Mouse (Mus musculus) liver, postnatal 0 days (tissue): ENCODE results near the gene Kif26a. TPM values are rescaled to one million over a fixed set of nuclear protein-coding genes. Genes with fewer than 3 reads are reported as not detected.
A peak's percentile ranks its signal among the peaks of the same experiment; 100 is the strongest.

ENCODE experiments used
- ATAC-seq: fragments of 200-750 bp; cut with Nextera tagmentation; 2 replicates; pipeline ENCODE4 v1.8.0; 2017; ENCODE audit warnings: mild to moderate bottlenecking, moderate library complexity
- DNase-seq: peaks from one replicate; pipeline ENCODE4 v3.0.0-alpha.2; 2016
- H3K27ac ChIP-seq: fragments of 300-500 bp; sonication (generic); 2 replicates; pipeline ENCODE4 v1.5.1; 2014; ENCODE audit warnings: antibody characterized with exemption, moderate library complexity, mild to moderate bottlenecking, low read depth
- H3K27me3 ChIP-seq: fragments of 300-500 bp; sonication (generic); 2 replicates; pipeline ENCODE4 v1.6.1; 2014; ENCODE audit warnings: low read length, control low read depth, mixed read lengths; ENCODE audit not compliant: insufficient read depth
- H3K36me3 ChIP-seq: fragments of 300-500 bp; sonication (generic); replicated peaks from 2 replicates; pipeline ENCODE4 v1.6.1; 2014; ENCODE audit warnings: mild to moderate bottlenecking, control low read depth, low read length, moderate library complexity, mixed read lengths; ENCODE audit not compliant: insufficient read depth
- H3K4me1 ChIP-seq: fragments of 300-500 bp; sonication (generic); 2 replicates; pipeline ENCODE4 v1.6.1; 2014; ENCODE audit warnings: antibody characterized with exemption, mild to moderate bottlenecking, control low read depth; ENCODE audit not compliant: insufficient read depth
- H3K4me2 ChIP-seq: fragments of 300-500 bp; sonication (generic); 2 replicates; pipeline ENCODE4 v1.6.1; 2014; ENCODE audit warnings: low read depth, mild to moderate bottlenecking, low read length, moderate library complexity, mixed read lengths
- H3K4me3 ChIP-seq: fragments of 300-500 bp; sonication (generic); 2 replicates; pipeline ENCODE4 v1.5.1; 2014; ENCODE audit warnings: low read depth, low read length
- H3K9ac ChIP-seq: fragments of 300-500 bp; sonication (generic); replicated peaks from 2 replicates; pipeline ENCODE4 v1.6.1; 2014; ENCODE audit warnings: mild to moderate bottlenecking, moderate library complexity
- H3K9me3 ChIP-seq: fragments of 300-500 bp; sonication (generic); 2 replicates; pipeline ENCODE4 v1.6.1; 2016; ENCODE audit warnings: mild to moderate bottlenecking, control low read depth, low read length, mixed read lengths
- CTCF ChIP-seq: sonication (generic); IDR thresholded peaks from 2 replicates; pipeline ENCODE4 v1.5.1; 2016; ENCODE audit warnings: antibody characterized with exemption, low read depth
- EP300 ChIP-seq: IDR thresholded peaks from 2 replicates; pipeline ENCODE4 v1.6.1; 2016; ENCODE audit warnings: antibody characterized with exemption, low read depth, mild to moderate bottlenecking
- WGBS: fragments of 180-500 bp; shearing (Covaris S2); extraction: QIAGEN DNeasy Blood & Tissue Kit; methylation state at CpG from one replicate; pipeline ENCODE4 v1.1.7; 2014; ENCODE audit not compliant: insufficient replicate concordance; 5-methylcytosine and 5-hydroxymethylcytosine counted together
- polyA plus RNA-seq: library from polyadenylated mRNA; unstranded; fragments of >200 nt; fragmentation: Nextera tagmentation; extraction: Ambion mirVana; gene quantifications from 2 replicates; pipeline ENCODE4 v1.2.1, GENCODE M21; 2015

Gene Kif26a
- polyA plus RNA-seq, 1 experiment from 2014 or later = 0.14 TPM

GRCm38 (mm10) chr12:112155218-112156051 lies 9.4 kb downstream of the Kif26a start:
- Histone ChIP-seq H3K27me3 (no peaks in the 10 kb centered on the region), H3K9ac (no peak overlapping the region), H3K9me3 (no peaks in the 10 kb centered on the region), H3K4me2 (no peak overlapping the region), H3K4me3 (no peak overlapping the region), H3K27ac (peak overlapping the region; percentile 36), H3K36me3 (no peaks in the 10 kb centered on the region), H3K4me1 (no peaks in the 10 kb centered on the region)
- 78% methylated on average over 16 of the region's 16 CpGs for WGBS
- no peak for DNase-seq
- no peak for ATAC-seq
- no peak for TF ChIP-seq EP300
- no peak for TF ChIP-seq CTCF

GRCm38 (mm10) chr12:112156804-112157203 lies 10.8 kb downstream of the Kif26a start:
- Histone ChIP-seq H3K4me2 (no peak overlapping the region), H3K9me3 (no peaks in the 10 kb centered on the region), H3K4me3 (no peak overlapping the region), H3K36me3 (no peaks in the 10 kb centered on the region), H3K9ac (no peak overlapping the region), H3K27me3 (no peaks in the 10 kb centered on the region), H3K27ac (no peak overlapping the region), H3K4me1 (no peaks in the 10 kb centered on the region)
- DNase-seq (no peak), ATAC-seq (no peak)
- TF ChIP-seq EP300 (no peak), CTCF (no peak)
- WGBS = 84% methylated on average over 6 of the region's 6 CpGs

GRCm38 (mm10) chr12:112158246-112158645 lies 12.2 kb downstream of the Kif26a start:
- DNase-seq (no peak), ATAC-seq (no peak)
- H3K9ac ChIP-seq = no peak overlapping the region
- no peak overlapping the region for H3K4me2 ChIP-seq
- H3K36me3 ChIP-seq = no peaks in the 10 kb centered on the region
- no peak for TF ChIP-seq EP300
- no peak for TF ChIP-seq CTCF
- H3K27ac ChIP-seq = no peak overlapping the region
- no peaks in the 10 kb centered on the region for H3K4me1 ChIP-seq
- WGBS = 60% methylated on average over 8 of the region's 8 CpGs
- no peaks in the 10 kb centered on the region for H3K9me3 ChIP-seq
- no peaks in the 10 kb centered on the region for H3K27me3 ChIP-seq
- H3K4me3 ChIP-seq = no peak overlapping the region

- Histone ChIP-seq H3K4me2 (no peak overlapping the region), H3K27ac (no peak overlapping the region), H3K4me3 (no peak overlapping the region), H3K4me1 (no peaks in the 10 kb centered on the region), H3K36me3 (no peaks in the 10 kb centered on the region), H3K9ac (no peak overlapping the region), H3K27me3 (no peaks in the 10 kb centered on the region), H3K9me3 (no peaks in the 10 kb centered on the region)
- DNase-seq (no peak), ATAC-seq (no peak)
- TF ChIP-seq EP300 = no peak
- TF ChIP-seq CTCF = no peak
Measured at GRCm38 (mm10) chr12:112158784-112159183, 12.8 kb downstream of the Kif26a start.

GRCm38 (mm10) chr12:112163981-112164839 lies 18.2 kb downstream of the Kif26a start:
- ATAC-seq = no peak
- no peak overlapping the region for H3K4me2 ChIP-seq
- H3K27me3 ChIP-seq = no peaks in the 10 kb centered on the region
- H3K4me3 ChIP-seq = no peak overlapping the region
- no peak overlapping the region for H3K9ac ChIP-seq
- no peak for DNase-seq
- TF ChIP-seq EP300 (no peak), CTCF (no peak)
- H3K27ac ChIP-seq = no peak overlapping the region
- H3K36me3 ChIP-seq = no peaks in the 10 kb centered on the region
- H3K4me1 ChIP-seq = no peaks in the 10 kb centered on the region
- WGBS = 42% methylated on average over 16 of the region's 16 CpGs
- no peaks in the 10 kb centered on the region for H3K9me3 ChIP-seq

- DNase-seq (no peak), ATAC-seq (no peak)
- H3K4me1 ChIP-seq = no peaks in the 10 kb centered on the region
- no peak overlapping the region for H3K9ac ChIP-seq
- H3K27me3 ChIP-seq = no peaks in the 10 kb centered on the region
- H3K4me2 ChIP-seq = no peak overlapping the region
- H3K4me3 ChIP-seq = no peak overlapping the region
- 69% methylated on average over 6 of the region's 6 CpGs for WGBS
- H3K27ac ChIP-seq = no peak overlapping the region
- H3K9me3 ChIP-seq = no peaks in the 10 kb centered on the region
- TF ChIP-seq CTCF (no peak), EP300 (no peak)
- no peaks in the 10 kb centered on the region for H3K36me3 ChIP-seq
Measured at GRCm38 (mm10) chr12:112164840-112165219, 18.8 kb downstream of the Kif26a start.
